Mouse (Mus musculus) thymus, adult 2 months (tissue): ENCODE data around the gene Olfr74.

ENCODE experiments used
- CTCF ChIP-seq: fragments of 200-500 bp; IDR thresholded peaks from 2 replicates; pipeline ENCODE4 v1.5.1; 2012; ENCODE audit warnings: mild to moderate bottlenecking, control low read depth, low read length, moderate library complexity, borderline replicate concordance; ENCODE audit not compliant: control insufficient read depth, poor library complexity, insufficient read depth; ENCODE audit errors: extremely low read depth
- POLR2A ChIP-seq: fragments of 200-500 bp; IDR thresholded peaks from 2 replicates; pipeline ENCODE4 v1.6.1; 2012; ENCODE audit warnings: mild to moderate bottlenecking, low read length, control low read depth, moderate library complexity; ENCODE audit not compliant: control insufficient read depth, poor library complexity, insufficient read depth; ENCODE audit errors: extremely low read depth

- TF ChIP-seq CTCF = no peak
- no peak for TF ChIP-seq POLR2A
These were observed 29.4 kb downstream of the Olfr74 start, which contains the start of gene Olfr1155 for GRCm38 (mm10) chr2:87945037-87945436.
